Mouse (Mus musculus): ENCODE results near the gene Sult2a2.
"Not testable (repeated sequence)": the region's sequence is repeated elsewhere in the genome, so short reads cannot be mapped to it uniquely, and the experiment has no call there.

Gene Sult2a2

DNA sequence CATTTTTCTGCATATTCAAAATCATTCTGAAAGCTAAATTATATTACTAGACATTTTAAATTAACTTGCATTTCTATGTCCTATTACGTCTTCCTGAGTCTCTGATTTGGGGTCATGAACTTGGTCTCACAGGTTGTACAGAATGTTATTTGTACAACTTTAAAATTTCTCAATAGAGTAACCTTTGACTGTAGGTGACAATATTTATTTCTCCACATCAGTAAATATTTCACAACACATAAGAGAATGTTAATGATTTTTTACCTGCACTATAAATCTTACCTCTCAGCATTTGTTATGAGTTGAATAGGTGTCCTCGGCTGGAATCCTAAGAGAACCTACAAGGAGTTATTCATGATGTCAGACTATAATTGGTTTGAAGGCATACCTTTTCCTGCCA lies at the start of gene Sult2a2:
Sult2a2 (plus strand) TSS at position 301 of the 400 bp plus-strand sequence.
- not testable (repeated sequence) for DNase-seq

DNA sequence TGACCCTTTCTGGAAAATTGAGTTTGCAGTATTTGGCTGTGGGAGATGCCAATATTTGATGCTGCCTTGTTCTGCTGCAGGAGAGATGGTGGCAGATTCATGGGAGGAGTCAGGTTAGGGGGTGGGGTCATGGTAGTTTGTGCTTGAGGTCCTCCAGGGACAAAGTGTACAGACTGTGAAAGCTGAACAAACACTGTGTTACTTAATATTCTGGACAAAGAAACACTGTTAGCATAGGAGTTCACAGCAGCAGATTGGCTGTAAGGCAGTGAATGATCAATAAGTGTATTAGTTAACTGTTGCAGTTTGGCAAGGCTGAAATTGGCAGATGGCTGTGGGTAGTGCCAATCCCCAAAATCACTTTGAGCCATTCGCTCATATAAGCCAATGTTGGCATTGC lies 80.6 kb downstream of the Sult2a2 start:
- DNase-seq = no peak

All from right cerebral cortex, postnatal 14 days (tissue).